Mouse (Mus musculus) spleen, adult 2 months (tissue): ENCODE measurements around the gene Vps13d. TPM values are rescaled to one million over a fixed set of nuclear protein-coding genes. Genes with fewer than 3 reads are reported as not detected.

Source experiments
- DNase-seq, 2 experiments: peaks; one replicate each; pipeline versions ENCODE4 v3.0.0 to v3.0.0-alpha.2; 2012 to 2021; ENCODE audit warnings: low spot score in 2 of 2, low read depth in 1 of 2
- H3K27ac ChIP-seq: fragments of 200-500 bp; 2 replicates; pipeline ENCODE4 v1.5.1; 2012; ENCODE audit warnings: low read length, inconsistent platforms; ENCODE audit not compliant: insufficient read depth
- H3K27me3 ChIP-seq: fragments of 200-500 bp; 2 replicates; pipeline ENCODE4 v1.6.1; 2012; ENCODE audit warnings: mild to moderate bottlenecking, moderate library complexity, low read length, inconsistent platforms; ENCODE audit not compliant: control insufficient read depth, insufficient read depth
- H3K36me3 ChIP-seq: fragments of 200-500 bp; 2 replicates; pipeline ENCODE4 v1.6.1; 2012; ENCODE audit warnings: mild to moderate bottlenecking, low read length, inconsistent platforms; ENCODE audit not compliant: control insufficient read depth, insufficient read depth
- H3K4me1 ChIP-seq: fragments of 200-500 bp; 2 replicates; pipeline ENCODE4 v1.6.1; 2011; ENCODE audit warnings: inconsistent platforms; ENCODE audit not compliant: control insufficient read depth, insufficient read depth, insufficient read length
- H3K4me3 ChIP-seq: fragments of 200-500 bp; 2 replicates; pipeline ENCODE4 v1.5.1; 2011; ENCODE audit warnings: mild to moderate bottlenecking, inconsistent platforms; ENCODE audit not compliant: insufficient read depth, insufficient read length; ENCODE audit errors: extremely low read depth
- CTCF ChIP-seq: fragments of 200-500 bp; IDR thresholded peaks from 2 replicates; pipeline ENCODE4 v1.5.1; 2011; ENCODE audit warnings: mild to moderate bottlenecking, inconsistent platforms; ENCODE audit not compliant: insufficient read depth, insufficient read length, insufficient replicate concordance; ENCODE audit errors: extremely low read depth
- POLR2A ChIP-seq: fragments of 200-500 bp; IDR thresholded peaks from 2 replicates; pipeline ENCODE4 v1.6.1; 2011; ENCODE audit warnings: low read depth, low read length, inconsistent platforms
- WGBS: fragments of 180-500 bp; shearing (Covaris S2); methylation state at CpG from one replicate; pipeline ENCODE4 v1.1.7; 2018; 5-methylcytosine and 5-hydroxymethylcytosine counted together
- polyA plus RNA-seq: library from polyadenylated mRNA; depleted of rRNA; stranded (reverse); fragments of >200 nt; gene quantifications from 2 replicates; pipeline ENCODE4 v1.2.3, GENCODE M21; 2012

The Vps13d gene
- polyA plus RNA-seq, 1 experiment: 12.1 TPM

DNA sequence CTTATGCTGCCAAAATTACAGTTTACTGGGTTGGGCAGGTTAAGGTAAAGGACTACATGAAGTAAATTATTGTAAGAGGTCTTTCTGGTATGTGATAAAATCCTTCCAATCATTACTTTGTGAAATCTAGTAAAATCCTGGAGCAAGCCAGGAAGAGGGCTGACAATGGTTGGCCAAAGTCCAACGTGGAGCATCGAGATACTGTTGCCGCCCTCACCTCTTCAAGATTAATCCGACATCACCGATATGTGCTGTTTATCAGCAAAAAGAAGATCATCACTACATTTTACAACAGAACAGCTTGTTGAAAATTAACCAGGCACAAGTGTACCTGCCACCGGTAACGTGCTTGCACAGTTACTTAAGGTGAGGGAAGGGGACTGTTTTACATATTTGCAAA, 184.9 kb downstream of the Vps13d start:
- peaks cover 3% of the 10 kb centered on the region; the same call in 1 of the 2 replicates for H3K36me3 ChIP-seq

DNA sequence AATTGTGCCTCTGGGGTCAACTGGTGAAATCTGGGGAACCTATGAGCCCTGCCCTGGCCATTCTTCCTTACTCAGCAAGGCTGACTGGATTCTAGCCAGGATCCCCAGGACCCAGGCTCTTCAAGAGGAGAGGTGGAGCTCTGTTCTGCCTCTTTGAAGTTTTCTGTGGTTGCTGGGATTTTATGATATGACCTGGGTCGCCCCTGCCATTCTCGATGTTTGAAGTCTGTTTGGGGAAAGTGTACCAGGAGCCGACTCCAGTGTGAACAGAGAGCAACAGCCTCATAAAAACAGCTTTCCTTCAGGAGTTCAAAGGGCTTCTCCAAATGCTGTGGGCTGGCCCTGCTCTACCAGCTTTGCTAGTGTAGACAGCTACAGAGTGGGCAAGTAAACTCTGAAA, 185.4 kb downstream of the Vps13d start:
- H3K4me3 ChIP-seq: no peak overlapping the region
- WGBS: 59% methylated on average over 3 of the region's 3 CpGs
- no peaks in the 10 kb centered on the region for H3K4me1 ChIP-seq
- no peaks in the 10 kb centered on the region for H3K27me3 ChIP-seq
- DNase-seq: no peak
- H3K36me3 ChIP-seq: peaks cover 1% of the 10 kb centered on the region; the same call in 1 of the 2 replicates
- no peak for TF ChIP-seq CTCF
- no peak for TF ChIP-seq POLR2A
- no peak overlapping the region for H3K27ac ChIP-seq

More for the DNA sequence above, 184.9 kb downstream of the Vps13d start:
- WGBS: 85% methylated on average over 7 of the region's 7 CpGs
- no peak overlapping the region for H3K27ac ChIP-seq
- no peaks in the 10 kb centered on the region for H3K27me3 ChIP-seq
- DNase-seq: no peak
- no peak for TF ChIP-seq POLR2A
- no peak for TF ChIP-seq CTCF
- H3K4me1 ChIP-seq: no peaks in the 10 kb centered on the region
- no peak overlapping the region for H3K4me3 ChIP-seq

DNA sequence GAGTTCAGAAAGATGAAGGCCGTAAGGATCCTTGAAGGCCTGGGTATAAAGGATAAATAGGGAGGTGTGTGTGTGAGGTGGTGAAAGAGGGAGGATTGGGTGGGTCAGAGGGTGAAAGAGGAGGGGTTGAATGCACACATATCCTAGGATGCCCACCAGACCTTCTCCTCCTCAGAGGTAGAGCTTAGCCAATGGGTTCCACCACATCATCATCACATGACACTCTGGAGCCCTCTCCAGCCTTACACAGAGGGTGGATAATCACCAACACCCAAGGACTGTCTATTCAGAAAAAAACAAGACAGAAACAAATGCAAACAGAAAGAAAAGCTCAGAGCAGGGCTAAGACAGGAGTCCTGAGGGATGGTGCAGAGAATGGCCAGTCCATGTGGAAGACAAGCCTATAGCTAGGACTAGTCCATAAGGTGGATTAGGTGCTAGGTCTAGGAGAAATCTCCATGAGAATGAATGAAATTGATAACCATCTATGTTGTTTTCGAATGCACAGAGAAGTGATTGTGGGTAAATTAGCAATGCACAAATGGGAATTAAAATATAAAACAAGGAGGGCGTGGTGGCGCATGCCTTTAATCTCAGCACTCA, 188.8 kb downstream of the Vps13d start:
- 95% methylated on average over 4 of the region's 4 CpGs for WGBS
- Histone ChIP-seq H3K4me3 (no peak overlapping the region), H3K36me3 (no peaks in the 10 kb centered on the region; the same call in 1 of the 2 replicates), H3K4me1 (no peaks in the 10 kb centered on the region), H3K27me3 (no peaks in the 10 kb centered on the region), H3K27ac (no peak overlapping the region)
- no peak for DNase-seq
- TF ChIP-seq CTCF (no peak), POLR2A (no peak)

DNA sequence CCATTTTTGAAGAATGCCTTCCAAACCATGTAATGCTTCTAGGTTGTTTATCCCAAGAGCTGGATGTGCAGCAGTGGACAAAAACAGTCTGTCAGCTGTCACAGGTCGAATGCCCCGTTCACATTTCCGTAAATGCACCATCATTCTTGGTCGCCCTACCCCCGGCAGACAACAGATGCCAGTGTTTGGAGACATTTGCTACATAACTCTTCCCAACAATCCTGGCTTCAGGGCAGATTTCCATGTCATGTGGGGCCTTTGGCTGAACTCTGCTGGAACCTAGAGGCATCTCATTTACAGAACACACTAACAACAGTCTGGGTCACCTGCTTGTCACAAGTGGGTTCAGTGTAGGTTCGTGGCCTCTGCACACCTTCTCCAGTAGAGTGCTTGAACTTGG, 190.6 kb downstream of the Vps13d start:
- 95% methylated on average over 6 of the region's 6 CpGs for WGBS
- Histone ChIP-seq H3K4me3 (no peak overlapping the region), H3K4me1 (peaks cover 7% of the 10 kb centered on the region; the same call in 1 of the 2 replicates), H3K27ac (no peak overlapping the region), H3K36me3 (no peaks in the 10 kb centered on the region), H3K27me3 (no peaks in the 10 kb centered on the region)
- TF ChIP-seq CTCF (no peak), POLR2A (no peak)
- no peak for DNase-seq

DNA sequence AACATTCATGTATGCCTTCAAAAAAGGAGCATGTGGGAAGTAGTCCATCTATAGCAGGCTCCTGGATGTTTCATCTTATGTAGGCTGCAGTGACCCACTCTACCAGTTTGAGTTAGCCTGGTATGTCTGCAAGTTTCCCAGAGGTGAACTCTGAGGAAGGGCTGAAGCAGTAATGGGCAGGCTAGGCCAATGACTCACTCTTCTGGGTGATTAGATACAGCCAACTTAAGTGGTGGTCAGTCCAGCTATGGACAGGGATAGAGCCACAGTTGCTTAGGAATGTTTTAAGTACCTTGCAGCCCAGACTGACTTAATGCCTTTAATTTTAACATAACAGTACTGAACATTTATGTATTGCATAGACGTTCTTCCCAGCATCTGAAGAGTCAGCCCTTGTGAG, 192.1 kb downstream of the Vps13d start:
- TF ChIP-seq CTCF (no peak), POLR2A (no peak)
- DNase-seq: no peak
- Histone ChIP-seq H3K4me3 (no peak overlapping the region), H3K36me3 (no peaks in the 10 kb centered on the region), H3K27me3 (no peaks in the 10 kb centered on the region), H3K4me1 (peaks cover 9% of the 10 kb centered on the region; the same call in 1 of the 2 replicates), H3K27ac (no peak overlapping the region)
- 88% methylated on average over 1 of the region's 1 CpGs for WGBS

DNA sequence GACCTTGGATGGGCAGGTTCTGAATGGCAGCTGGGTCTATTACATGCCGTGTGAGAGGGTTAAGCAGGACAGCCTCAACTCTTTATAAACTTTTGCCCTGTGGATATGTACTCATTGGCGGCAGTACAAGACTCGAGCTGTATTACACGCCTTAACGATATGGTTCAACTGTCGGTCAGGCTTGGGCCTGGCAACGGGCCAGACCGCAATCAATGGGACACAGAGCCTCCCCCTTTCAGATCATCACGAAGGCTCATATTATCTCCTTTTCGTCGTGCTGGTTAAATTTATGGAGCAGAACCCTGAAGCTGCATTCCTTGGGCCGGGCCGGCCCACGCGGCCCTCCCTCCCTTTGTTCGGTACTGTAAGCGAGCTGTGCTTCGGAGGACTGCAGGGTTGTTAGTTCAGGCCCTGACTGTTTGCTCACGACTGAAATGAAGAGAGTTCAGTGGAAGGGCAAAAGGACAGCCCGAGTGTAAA, 194.9 kb downstream of the Vps13d start:
- no peaks in the 10 kb centered on the region for H3K27me3 ChIP-seq
- H3K36me3 ChIP-seq: no peaks in the 10 kb centered on the region
- WGBS: 61% methylated on average over 20 of the region's 20 CpGs
- H3K27ac ChIP-seq: no peak overlapping the region
- no peak for DNase-seq
- peaks cover 9% of the 10 kb centered on the region; the same call in 1 of the 2 replicates for H3K4me1 ChIP-seq
- H3K4me3 ChIP-seq: no peak overlapping the region
- no peak for TF ChIP-seq CTCF
- TF ChIP-seq POLR2A: no peak

DNA sequence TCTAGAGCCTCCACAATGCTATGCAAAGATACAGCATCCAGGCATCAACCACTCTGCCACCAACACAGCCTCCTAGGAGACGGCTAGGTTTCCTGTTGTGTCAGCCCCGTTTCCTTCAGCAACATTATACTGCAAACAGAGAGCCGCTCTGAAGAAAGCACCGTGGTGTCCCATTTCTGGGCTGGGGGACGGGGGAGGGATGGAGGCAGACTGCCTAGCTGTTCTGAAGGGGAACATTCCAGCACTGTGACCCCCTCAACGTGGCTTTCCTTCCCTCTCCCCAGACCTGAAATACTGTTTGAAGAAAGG, 195.3 kb downstream of the Vps13d start:
- no peaks in the 10 kb centered on the region for H3K27me3 ChIP-seq
- TF ChIP-seq CTCF (no peak), POLR2A (no peak)
- no peak for DNase-seq
- H3K27ac ChIP-seq: peak overlapping the region; percentile 61; the same call in 1 of the 2 replicates
- WGBS: 26% methylated on average over 6 of the region's 6 CpGs
- H3K36me3 ChIP-seq: no peaks in the 10 kb centered on the region
- H3K4me3 ChIP-seq: no peak overlapping the region
- H3K4me1 ChIP-seq: peaks cover 9% of the 10 kb centered on the region; the same call in 1 of the 2 replicates
